Mouse (Mus musculus): ENCODE measurements around the gene Basp1. TPM values are rescaled to one million over a fixed set of nuclear protein-coding genes. Genes with fewer than 3 reads are reported as not detected.

Basp1 gene
- total RNA-seq, 2 experiments from 2014 or later, result 1.0 to 2.9 TPM

- DNase-seq, result peak; percentile 3 to 14
Observed at GRCm38 (mm10) chr15:25364160-25364818, 49.3 kb downstream of the Basp1 start.

DNA sequence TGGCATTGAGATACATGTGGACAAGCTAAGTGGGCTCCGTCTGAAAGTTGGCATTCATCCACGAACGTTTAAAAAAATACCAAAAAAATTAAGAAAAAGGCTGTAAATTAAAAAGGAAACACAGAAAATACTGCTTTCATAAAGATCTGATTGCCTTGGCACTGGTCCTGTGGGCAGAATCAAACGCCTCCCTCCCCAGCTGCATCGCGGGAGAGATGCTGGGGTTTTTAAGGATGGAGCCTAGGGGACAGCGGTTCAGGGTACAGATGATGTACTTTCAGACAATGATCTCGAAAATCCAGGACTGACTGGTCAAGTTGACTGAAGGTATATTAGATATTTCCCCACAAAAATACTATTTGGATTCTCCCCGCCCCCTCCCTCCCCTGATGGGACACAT lies 49.9 kb downstream of the Basp1 start:
- no peak for DNase-seq

DNA sequence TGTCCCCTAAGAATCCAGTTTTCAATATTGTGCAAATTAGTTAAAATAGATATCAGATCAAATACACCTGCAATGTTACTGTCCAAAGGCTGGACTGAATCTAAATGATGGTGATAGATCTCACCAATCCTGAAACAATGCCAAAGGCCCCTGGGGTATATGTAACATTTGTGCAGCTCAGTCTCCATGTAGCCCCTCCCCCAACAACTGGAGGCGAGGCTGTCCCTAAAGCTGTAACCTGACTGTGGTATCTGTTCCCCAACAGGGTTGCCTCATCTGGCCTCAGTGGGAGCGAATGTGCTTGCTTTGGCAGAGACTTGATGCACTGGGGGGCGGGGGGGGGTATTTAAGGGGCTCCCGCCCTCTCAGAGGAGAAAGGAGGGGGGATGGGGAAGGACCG lies 52.7 kb downstream of the Basp1 start:
- DNase-seq, result no peak

- no peak for DNase-seq
Observed at GRCm38 (mm10) chr15:25358680-25359097, 54.9 kb downstream of the Basp1 start.

- DNase-seq, result no peak
Observed at GRCm38 (mm10) chr15:25355339-25355738, 58.2 kb downstream of the Basp1 start.

GRCm38 (mm10) chr15:25354738-25355137 lies 58.8 kb downstream of the Basp1 start:
- peak in 1 of 2 experiments; percentile 8 for DNase-seq

DNA sequence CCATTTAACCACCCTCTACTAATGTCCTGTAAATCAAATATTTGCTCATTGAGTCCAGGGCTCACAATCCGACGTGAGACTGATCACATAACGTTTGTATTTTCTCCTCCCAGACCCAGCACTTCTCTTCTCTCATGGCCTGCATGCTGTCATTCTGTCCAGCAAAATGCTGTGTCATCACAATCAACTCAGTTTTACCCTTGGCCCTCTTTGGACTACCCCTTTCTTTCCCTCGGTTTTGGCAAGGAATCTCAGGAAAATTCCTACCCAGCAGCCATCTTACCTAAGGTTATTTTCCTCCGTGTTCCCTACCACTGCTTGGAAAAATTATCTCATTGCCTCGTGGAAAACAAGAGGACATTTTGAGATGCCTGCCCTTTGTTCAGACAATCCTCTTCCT lies 60.1 kb downstream of the Basp1 start:
- DNase-seq, result no peak

DNA sequence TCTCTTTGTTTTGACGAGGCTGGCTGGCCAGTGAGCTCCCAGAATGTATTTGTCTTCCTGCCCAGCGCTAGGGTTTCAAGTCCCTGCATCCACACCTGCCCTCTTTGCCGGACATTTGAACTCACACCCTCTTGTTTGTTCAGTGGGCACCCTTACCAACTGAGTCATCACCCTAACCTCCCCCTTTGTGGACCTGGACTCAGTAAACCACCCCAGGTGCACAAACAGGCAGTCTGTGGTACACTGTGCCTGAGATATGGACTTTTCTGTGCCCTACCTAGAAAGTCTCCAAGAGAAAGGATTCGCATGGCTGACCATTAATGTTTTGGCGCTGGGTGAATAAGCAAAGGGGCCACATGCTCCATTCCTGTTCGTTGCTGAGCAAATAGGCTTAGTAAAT lies 70.3 kb downstream of the Basp1 start:
- DNase-seq, result no peak

DNA sequence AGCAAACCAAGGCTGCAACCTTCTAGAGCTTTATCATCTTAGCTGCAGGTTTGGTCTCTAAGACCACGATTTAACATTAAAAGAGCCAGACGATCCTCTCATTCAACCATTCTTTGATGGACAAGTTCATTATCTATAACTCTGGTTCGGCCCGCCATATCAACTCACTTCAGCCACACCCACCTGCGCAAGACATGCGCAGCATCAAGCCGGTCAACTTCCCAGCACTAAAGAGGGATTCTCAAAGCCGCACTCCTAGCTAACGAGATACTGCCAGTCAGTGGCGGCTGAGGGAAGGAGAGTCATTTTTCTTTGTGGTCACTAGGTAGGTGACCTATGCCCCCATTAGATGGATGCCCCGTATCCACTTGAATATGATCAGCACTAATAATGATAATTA lies 78.3 kb downstream of the Basp1 start:
- no peak for DNase-seq

DNA sequence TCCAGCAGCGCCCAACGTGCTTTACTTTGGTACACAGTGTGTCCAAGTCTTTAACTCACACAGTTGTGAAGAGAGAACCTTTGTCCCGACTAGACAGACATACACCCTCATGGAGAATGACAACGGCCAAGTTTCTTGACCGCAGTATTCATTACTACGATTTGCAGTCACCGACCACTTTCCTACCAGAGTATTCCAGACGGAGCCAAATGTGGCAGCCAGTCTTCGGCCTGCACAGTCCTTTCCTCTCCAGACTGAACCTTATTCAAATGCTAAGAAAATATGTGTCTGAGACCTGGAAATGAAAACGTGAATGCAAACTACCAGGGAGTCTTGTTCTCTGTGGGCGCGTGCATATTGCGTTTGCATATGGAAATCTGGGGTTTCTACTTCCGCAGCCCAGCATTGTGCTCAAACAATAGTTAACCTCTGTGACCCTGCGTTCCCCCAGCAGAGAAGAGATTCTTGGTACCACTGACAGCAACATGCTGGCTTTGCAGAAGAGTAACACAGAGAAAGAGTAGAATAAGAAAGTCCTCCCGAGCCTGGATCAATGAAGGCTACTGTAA lies 81.6 kb downstream of the Basp1 start:
- no peak for DNase-seq

DNA sequence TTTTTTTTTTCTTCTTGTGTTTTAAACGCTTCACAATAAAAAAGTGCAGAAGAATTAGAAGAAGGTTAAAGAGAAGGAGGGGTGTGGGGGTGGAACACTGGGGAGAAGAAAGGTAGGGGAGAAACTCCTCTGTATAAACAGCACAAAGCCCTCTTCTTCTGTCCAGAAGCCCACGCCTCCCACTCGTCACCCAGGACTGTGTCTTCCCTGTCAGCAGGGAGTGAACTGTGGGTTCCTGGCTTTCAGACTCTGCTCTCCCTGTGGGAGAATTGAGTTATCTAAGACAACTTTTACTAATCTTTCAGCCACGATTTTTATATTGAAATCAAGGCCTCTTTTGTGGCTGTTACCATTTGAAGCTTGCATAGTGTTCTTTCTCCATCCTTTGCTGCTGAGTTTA lies 82.6 kb downstream of the Basp1 start:
- no peak for DNase-seq

DNA sequence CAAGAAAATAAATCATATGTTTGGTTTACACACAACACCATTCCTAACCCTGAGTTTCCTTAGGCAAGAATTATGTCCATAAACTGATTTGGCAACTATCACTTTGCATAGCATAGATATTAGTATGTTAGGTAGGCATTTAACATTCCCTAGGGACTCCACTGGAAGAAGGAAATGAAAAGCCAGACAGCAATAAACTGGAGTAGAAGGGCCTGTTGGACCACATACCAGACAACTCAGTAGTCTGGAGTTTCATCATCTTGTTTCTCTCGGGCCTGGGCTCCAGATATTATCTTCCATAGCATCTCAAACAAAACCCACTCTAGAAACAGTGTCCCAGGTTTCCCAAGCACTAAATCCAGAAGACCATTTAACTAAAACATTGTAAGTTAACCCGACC lies 91.0 kb downstream of the Basp1 start:
- DNase-seq, result no peak

GRCm38 (mm10) chr15:25322111-25322510 lies 91.5 kb downstream of the Basp1 start:
- DNase-seq, result peak in 1 of 2 experiments; percentile 8

- DNase-seq, result peak; percentile 9 to 16
Observed at GRCm38 (mm10) chr15:25321636-25322035, 91.9 kb downstream of the Basp1 start.

DNA sequence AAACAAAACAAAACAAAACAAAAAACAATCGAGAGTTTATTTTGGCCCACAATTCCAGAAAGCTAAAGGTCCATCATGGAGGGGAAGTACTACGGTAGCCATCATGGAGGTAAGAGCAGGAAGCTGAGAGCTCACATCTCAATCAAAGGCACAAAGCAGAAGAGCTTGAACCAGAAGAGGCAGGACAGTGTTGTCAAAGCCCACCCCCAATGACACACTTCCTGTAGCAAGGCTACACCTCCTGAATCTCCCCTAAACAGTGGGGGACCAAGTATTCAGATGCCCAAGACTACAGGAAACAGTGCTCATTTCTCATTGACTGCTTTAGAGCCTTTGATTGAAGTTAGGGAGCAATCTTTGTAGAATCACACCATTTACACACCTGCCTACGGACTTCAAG lies 99.1 kb downstream of the Basp1 start:
- no peak for DNase-seq

Other genes with a start within 250 kb of the Basp1 start
- gene Myo10, start 208.8 kb upstream of the Basp1 start, total RNA-seq (2021), result 10 to 100 TPM; 56.9 to 65.1 TPM

Measured in heart, adult 18-20 months (tissue).